Mouse (Mus musculus) skeletal muscle tissue, adult 2 months (tissue): ENCODE results near the gene Cela3b.
A peak's percentile ranks its signal among the peaks of the same experiment; 100 is the strongest.
"Not testable (repeated sequence)": the region's sequence is repeated elsewhere in the genome, so short reads cannot be mapped to it uniquely, and the experiment has no call there.

ENCODE experiments used
- DNase-seq: peaks from one replicate; pipeline ENCODE4 v3.0.0-alpha.2; 2012; ENCODE audit warnings: low read depth, low spot score

Cela3b gene

DNA sequence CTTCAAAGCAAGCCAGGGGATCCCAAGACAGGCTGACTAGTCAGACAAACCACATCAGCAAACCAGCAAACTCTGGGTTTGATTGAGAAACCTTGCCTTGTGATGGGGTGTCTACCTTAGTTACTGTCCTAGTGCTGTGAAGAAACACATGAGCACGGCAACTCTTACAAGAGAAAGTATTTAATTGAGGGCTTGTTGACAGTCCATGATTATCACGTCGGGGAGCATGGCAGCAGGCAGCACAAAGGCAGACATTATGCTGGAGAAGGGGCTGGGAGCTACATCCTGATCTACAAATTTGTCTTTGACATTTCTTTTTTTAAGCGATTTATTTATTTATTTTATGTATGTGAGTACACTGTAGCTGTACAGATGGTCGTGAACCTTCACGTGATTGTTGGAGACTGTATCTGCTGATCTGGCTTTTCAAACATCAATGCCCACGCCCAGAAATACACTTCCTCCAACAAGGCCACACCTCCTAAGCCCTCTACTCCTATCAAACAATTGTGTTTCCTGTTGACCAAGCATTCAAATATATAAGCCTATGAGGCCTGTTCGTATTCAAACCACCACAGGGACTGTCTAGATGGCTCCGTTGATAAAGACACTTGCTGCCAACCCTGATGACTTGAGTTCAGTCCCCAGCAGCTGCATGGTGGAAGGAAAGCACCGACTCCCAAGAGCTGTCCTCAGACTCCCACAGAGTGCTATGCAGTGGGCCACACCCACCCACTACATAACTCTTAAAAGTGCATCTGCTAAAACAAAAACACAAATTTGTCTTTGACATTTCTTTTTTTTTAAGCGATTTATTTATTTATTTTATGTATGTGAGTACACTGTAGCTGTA lies 12.4 kb downstream of the Cela3b start:
- DNase-seq: no peak

DNA sequence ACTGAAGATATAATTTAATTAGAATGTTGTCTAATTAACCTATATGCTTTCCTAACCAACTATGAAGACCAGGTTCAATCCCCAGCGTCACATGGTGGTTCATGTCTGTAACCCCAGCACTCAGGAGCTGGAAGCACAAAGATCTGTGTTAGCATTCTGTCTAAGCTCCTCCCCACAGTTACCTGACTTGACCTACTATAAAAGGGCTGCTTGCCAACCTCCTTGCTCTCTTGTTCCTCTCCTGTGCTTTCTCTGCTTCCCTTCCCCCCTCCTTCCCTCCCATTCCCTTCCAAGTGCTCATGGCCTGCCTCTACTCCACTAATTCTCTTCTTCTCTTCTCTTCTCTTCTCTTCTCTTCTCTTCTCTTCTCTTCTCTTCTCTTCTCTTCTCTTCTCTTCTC lies 15.4 kb downstream of the Cela3b start:
- DNase-seq: no peak

DNA sequence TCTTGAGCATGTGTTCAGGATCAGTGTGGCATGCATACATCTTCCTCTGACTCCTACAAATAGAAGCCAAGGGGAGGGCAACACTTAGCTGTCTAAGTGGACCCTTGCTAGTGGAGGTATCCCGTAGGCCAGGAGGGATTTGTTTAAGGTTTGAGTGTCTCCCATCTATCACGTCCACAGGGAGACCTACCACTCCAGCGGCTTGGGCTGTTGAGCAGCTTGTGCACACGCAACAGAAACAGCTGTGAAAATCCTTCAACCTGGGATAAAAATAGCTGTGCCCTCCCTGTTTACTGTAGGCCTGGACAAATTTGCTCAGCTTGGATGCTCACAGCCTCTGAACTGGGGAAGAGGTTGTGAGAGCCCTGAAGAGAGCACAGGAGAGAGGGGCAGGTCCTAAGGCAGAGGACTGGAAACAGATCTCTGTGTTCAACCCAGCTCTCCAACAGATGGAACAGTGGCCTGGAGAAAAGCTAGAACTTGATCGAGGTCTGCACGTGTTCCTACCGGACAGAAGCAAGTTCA lies 18.1 kb downstream of the Cela3b start:
- not testable (repeated sequence) for DNase-seq

DNA sequence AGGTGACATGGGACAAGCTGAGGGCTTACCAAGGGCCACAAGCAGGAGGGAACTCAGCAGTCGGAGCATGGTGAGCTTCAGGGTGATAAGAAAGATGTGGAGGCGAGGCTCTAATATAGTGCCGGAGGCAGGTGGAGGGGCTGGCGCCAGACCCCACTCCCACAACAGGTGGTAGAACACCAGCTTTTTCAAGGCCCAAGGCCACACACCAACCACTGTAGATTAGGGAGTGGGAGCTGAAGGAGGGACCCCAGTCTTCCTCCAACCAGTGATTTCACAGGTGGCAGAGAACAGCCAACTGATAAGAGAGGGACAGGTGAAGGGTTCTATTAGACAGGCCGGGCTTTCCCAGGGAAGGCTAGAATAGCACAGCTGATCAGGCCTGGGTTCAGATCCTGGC lies 20.6 kb downstream of the Cela3b start, which contains the start of gene Cela3a:
Cela3a (minus strand) TSS at position 101 of the 400 bp plus-strand sequence.
- no peak for DNase-seq

DNA sequence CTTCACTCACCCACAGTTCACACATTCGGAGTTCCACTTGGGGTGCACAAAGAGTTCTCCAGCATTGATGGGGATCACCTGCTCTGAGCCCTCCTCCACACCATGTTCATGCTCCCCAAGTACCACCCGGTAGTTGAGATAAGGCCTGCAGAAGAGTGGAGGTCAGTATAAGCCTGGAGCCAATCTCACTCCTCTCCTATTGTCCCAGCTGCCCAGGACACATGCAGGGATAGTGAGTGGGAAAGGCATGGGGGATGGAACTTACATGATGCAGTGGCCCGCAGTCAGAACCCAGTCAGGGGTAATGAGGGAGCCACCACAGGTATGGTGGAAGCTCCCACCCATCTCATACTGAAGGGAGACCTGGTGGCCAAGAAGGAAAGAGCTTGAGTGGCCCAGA lies 24.8 kb downstream of the Cela3b start:
- DNase-seq: no peak

DNA sequence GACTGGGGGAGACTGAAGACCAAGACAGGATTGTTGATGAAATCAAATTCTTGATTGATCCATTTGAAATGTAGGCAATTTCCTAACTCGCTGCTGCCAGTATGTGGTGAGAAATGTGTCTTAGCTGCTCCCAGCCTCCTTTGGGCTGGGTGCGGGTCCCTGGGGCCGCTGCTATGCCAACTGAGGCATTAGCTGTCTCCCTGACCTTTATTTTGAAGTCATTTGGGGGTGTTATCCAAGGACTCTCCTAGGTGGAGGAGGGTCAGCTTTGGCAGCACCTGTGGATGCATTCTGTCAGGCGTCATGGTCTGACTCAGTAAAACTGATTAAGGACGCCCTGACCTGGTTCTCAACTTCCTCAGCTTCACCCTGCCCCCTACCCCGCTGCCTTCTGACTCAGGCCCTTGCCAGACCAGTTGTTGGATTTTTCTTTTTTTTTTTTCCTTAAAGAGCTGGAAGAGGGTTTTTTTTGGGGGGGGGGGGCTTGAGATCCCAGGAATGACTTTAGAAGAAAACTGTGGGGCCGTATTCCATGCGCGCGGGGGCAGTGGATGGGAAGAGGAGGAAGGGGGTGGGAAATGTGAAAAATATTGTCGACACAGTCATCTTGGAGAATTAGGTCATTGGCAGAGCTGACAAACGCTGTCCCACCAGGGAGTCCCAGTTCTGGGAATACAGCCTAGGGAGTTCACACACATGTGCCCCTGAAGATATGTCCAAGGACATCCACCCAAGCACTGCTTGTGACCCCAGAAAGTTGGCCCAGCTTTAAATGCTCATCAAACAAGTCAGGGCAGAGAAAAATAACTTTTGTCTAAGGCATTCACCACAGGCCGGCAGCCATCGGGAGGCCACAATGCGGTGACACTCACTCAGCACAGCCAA lies 33.5 kb downstream of the Cela3b start:
- peak; percentile 69 for DNase-seq

DNA sequence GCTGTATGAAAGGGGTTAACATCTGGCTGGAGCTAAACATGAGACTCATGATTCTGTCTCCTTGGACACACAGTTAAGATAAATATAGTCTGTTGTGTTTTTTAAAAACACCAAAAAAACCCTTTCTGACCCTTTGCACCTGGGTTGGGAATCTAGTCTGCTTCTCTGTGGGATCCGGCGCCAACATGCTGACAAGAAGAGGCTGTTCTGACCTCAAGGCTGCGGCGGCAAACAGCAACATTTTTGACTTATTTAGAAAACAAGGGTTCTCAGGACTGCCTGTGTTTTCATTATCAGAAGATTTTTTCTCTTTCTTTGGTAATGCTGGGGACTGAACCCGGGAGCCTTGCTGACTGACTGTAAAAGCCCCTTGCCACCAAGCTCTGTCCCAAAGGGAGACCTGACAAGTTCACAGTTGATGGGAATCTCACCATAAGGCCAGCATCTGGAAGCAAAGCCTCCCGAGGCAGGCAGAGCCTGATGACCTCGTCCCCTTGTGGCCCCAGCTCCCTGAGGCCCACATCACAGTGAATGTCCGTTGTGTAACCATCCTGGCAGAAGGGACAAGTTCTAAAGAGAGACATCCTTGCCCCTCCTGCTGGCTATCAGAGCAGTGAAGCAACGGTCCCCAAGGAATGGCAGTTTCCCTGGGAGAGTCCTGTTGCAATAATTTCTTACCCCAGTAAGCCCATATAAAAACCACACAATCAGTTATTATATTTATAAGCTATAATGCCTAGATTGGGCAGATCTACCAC lies 36.8 kb downstream of the Cela3b start:
- DNase-seq: peak; percentile 82

DNA sequence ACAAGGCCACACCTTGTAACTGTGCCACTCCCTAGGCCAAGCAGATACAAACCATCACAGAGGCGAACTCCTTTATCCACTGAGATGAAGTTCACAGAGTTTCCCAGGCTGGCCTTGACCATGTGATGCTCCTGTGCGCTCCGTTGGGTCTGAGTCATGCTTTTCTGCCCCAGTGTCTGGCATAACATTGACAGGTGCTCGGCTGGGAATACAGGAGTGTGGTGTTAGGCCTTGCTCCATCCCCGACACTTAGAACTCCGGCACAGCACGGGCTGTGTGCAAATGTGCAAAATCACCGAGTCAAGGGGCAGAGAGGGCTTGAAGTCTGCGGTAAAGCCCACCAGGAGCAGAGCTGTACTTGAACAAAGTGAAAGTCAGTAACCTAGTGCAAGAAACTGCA lies 37.5 kb downstream of the Cela3b start:
- DNase-seq: no peak

DNA sequence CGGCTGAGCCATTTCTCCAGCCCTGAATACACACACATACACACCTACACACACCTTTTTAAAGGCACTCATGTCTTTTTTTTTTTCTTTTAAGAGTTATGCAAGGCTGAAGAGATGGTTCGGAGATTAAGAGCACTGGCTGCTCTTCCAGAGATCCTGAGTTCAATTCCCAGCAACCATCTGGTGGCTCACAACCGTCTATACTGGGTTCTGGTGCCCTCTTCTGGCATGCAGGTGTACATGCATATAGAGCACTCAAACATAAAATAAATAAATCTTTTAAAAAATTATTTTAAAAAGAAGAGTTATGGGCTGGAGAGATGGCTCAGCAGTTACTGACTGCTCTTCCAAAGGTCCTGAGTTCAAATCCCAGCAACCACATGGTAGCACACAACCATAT lies 39.1 kb downstream of the Cela3b start:
- no peak for DNase-seq

DNA sequence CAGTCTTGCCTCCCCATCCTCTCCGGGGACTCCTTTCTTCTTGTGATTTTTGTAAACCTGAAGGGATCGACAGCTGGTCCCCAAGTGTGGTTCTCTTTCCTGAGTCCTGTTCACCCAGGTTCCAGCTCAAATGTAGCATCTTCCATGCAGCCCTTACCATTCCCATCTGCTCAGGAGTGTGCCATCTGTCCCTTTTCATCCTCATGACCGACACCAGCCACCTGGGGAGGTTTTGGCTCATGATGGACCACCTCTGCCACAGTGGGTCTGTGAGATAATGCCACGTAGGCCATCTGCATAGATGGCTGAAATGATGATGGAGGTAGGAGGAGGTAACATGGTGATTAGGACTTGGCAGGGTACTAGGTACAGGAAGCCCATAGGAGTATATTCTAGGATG lies 40.1 kb downstream of the Cela3b start:
- DNase-seq: no peak

DNA sequence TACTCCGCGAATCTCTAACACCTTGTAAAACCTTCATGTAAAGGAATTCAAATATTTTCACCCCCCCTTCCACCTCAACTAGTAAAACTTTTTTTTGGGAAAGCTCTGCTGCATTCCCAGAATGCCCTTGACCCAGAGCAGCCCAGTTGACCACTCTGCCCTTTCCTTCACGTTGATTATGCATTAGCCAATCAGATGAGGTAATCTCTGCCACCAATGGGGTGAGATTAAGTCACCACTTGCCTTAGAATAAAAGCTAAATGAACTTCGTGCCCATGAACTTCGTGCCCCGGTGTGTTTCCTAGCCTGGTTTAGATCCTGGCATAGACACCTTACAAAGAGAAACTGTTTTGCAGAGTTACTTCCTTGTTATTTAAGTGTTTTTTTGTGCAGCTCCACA lies 41.4 kb downstream of the Cela3b start:
- peak; percentile 51 for DNase-seq

DNA sequence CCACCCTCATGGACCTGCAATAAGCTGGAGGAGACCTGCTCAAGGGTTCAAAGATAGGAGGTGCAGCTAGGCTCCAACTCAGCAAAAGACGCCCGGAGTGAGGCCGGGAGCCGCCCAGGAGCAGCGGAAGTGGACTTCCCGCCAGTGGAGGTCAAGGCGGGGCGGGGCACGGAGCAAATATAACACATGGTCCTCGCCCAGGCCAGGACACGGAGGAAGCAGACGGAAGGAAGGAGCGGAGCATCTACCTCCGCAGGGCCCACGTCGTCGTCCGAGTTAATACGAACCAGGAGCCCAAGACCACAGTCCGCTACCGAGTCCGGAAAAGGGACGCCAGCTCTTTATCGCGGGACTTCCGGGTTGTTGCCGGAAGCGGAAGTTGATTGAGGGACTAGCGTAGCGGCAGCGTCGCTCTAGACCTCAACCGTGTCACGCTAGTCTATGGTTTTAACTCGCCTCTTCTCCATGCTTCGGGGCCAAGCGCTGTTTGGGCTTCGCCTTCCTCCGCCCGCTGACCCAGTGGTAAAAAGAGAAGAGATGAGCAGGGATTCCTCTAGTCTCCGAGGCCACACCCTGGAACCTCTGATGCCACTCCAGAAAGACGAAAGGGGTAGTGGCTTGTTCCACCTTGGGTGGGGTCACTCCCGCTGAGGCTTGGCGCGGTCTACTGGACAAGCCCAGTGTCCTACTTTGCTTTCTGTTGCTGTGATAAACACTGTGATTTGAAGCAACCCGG lies 42.1 kb downstream of the Cela3b start:
- peak; percentile 91 for DNase-seq

DNA sequence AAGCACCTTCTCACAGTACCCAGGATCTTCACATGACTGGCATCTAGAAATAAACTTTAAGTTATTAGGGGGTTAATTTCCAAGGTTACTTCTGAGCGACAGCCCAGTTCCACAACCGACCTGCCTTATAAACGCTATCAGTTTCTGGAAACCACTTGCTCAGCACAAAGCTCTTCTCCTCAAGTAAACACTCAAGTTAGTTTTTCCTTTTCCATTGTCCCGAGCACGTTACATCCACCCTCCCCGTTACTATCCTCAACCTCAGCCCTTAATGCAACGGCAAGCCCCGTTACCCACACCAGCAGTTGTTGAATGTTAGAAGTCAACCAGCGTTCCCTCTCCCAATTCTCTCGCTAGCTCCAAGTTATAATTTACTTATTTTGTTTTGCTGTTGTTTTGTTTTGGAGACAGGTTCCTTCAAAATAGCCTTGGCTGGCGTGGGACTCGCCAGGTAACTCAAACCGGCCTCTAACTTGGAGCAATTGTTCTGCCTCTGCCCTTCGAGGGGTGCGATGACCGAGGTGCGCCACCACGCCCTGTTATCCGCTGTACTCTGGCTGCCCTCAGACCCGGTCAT lies 42.8 kb downstream of the Cela3b start:
- DNase-seq: no peak

DNA sequence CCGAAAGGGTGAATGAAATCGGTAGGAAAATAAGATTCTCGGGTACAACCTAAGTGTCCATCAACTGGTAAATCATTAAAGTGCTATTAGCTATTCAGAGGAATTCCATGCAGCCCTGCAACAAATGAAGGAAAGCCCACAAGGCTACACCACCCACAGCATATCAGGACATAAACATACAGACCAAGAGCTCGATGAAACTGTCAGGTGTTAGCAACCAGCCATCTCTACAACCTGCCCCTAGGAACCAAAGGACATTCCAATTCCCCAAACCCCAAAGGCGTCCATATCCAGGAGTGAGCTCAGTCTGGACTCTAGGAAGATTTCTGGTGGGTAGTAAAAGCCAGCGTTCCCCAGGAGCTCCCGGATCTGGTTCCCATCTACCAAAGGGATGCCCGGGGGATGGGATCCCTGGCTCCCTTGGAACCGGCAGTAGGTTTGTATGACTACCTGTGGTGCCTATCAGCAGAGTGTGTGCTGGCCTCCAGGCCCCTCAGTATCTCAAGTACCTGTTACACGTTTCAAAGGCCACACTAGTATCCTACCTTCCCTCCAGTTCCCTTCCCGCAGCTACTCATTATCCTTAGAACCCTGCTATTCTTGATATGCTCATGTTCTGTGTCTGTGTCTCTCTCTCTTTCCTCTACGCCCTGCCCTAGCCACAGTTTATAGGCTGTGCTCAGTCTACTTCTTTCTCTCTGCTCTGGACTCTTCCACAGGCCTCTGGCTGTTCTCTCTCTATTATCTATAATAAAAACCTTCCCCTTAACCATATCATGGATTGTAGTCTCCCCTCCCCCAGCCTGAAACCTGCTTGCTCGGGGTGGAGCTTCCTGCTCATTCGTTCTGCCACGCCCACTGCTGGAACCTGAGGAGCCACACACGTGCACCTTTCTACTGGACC lies 49.4 kb downstream of the Cela3b start:
- DNase-seq: no peak

DNA sequence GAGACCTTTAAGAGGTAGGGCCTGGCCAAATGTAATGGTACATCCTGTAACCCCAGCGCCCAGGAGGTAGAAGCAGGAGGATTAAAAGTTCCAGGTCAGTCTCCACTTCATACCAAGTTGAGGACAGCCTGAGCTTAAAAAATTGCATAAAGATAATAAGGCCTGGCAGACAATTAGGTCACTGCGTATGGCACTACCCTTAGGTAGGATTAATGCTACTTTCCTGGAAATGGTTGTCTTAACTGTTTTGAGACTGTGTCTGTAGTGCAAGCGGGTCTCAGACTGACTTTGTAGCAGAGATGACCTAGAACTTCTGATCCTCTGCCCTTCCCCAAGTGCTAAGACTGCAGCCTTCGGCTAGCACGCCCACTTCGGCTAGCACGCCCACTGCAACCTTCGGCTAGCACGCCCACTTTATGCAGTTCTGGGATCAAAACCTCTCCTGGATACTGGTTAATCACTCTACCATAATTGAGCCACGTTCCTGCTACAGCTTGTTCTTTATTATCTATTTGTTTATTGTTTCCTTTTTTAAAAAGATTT lies 50.6 kb downstream of the Cela3b start:
- no peak for DNase-seq

DNA sequence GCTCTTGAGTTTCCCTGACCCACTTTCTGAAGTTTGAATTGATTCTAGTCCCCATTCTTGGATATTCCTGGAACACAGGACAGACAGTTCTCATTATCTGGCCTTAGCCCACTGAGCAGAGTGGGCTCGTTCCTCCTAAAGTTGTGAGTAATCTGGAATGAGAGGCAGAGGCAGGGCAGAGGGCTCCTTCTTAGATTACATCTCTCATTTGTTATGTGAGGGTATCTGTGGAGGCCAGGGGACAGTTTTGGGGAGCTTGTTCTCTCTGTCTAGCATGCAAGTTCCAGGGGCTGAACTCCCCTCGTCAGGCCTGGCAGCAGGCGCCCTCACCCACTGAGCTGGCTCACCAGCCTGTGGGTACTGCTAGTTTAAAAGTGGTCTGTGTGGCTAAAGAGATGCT lies 51.3 kb downstream of the Cela3b start:
- DNase-seq: no peak

DNA sequence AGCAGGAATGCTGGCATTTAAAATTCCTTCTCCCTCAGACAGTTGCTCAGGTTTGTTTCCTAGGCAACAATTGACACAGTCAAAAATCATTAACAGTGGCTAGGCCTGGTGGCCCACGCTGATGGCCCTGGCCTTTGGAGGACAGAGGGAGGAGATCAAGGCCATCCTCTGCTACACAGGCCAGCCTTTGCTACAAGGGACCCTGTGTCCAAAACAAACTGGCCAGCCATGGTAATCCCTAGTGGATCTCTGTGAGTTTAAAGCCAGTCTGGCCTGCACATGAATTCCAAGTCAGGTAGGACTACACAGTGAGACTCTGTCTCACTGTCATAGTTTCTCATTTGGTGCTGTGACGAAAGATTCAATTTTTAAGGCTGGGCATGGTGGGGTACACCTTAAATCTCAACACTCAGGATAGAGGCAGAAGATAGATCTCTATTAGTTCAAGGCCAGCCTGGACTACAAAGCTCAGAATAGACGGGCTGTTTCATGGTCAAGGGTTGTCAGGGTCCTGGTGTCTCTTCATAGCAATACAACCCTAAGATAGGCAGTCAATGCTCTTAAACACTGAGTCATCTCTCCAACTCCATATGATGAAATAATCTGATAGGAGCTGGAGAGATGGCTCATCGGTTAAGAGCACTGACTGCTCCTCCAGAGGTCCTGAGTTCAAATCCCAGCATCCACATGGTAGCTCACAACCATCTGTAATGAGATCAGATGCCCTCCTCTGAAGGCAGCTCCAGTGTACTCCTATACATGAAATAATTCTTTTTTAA lies 52.6 kb downstream of the Cela3b start:
- DNase-seq: no peak

DNA sequence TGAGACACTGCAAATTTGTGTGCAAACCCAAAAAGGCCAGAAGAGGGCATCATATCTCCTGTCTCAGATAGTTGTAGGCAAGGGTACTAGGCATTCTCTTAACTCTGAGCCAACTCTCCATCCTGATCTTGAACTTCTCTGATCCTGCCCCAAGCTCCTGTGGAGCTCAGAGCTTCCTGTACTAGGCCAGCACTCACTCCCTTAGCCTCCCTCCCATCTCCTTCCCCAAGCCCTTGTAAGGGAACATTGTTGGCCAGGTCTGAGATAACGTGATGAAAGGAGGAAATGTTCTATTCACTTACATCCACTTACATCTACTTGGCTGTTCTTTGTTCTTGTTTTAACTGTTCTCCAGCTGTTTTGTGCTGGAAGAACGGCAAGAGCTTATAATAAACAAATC lies 53.6 kb downstream of the Cela3b start:
- DNase-seq: no peak
